Mouse (Mus musculus) liver, postnatal 0 days (tissue): ENCODE measurements around the gene Rmnd1. TPM values are rescaled to one million over a fixed set of nuclear protein-coding genes. Genes with fewer than 3 reads are reported as not detected.

Experiments
- ATAC-seq: fragments of 200-750 bp; cut with Nextera tagmentation; 2 replicates; pipeline ENCODE4 v1.8.0; 2017; ENCODE audit warnings: mild to moderate bottlenecking, moderate library complexity
- DNase-seq: peaks from one replicate; pipeline ENCODE4 v3.0.0-alpha.2; 2016
- H3K27ac ChIP-seq: fragments of 300-500 bp; sonication (generic); 2 replicates; pipeline ENCODE4 v1.5.1; 2014; ENCODE audit warnings: antibody characterized with exemption, moderate library complexity, mild to moderate bottlenecking, low read depth
- H3K27me3 ChIP-seq: fragments of 300-500 bp; sonication (generic); 2 replicates; pipeline ENCODE4 v1.6.1; 2014; ENCODE audit warnings: low read length, control low read depth, mixed read lengths; ENCODE audit not compliant: insufficient read depth
- H3K36me3 ChIP-seq: fragments of 300-500 bp; sonication (generic); replicated peaks from 2 replicates; pipeline ENCODE4 v1.6.1; 2014; ENCODE audit warnings: mild to moderate bottlenecking, control low read depth, low read length, moderate library complexity, mixed read lengths; ENCODE audit not compliant: insufficient read depth
- H3K4me1 ChIP-seq: fragments of 300-500 bp; sonication (generic); 2 replicates; pipeline ENCODE4 v1.6.1; 2014; ENCODE audit warnings: antibody characterized with exemption, mild to moderate bottlenecking, control low read depth; ENCODE audit not compliant: insufficient read depth
- H3K4me2 ChIP-seq: fragments of 300-500 bp; sonication (generic); 2 replicates; pipeline ENCODE4 v1.6.1; 2014; ENCODE audit warnings: low read depth, mild to moderate bottlenecking, low read length, moderate library complexity, mixed read lengths
- H3K4me3 ChIP-seq: fragments of 300-500 bp; sonication (generic); 2 replicates; pipeline ENCODE4 v1.5.1; 2014; ENCODE audit warnings: low read depth, low read length
- H3K9ac ChIP-seq: fragments of 300-500 bp; sonication (generic); replicated peaks from 2 replicates; pipeline ENCODE4 v1.6.1; 2014; ENCODE audit warnings: mild to moderate bottlenecking, moderate library complexity
- H3K9me3 ChIP-seq: fragments of 300-500 bp; sonication (generic); 2 replicates; pipeline ENCODE4 v1.6.1; 2016; ENCODE audit warnings: mild to moderate bottlenecking, control low read depth, low read length, mixed read lengths
- CTCF ChIP-seq: sonication (generic); IDR thresholded peaks from 2 replicates; pipeline ENCODE4 v1.5.1; 2016; ENCODE audit warnings: antibody characterized with exemption, low read depth
- EP300 ChIP-seq: IDR thresholded peaks from 2 replicates; pipeline ENCODE4 v1.6.1; 2016; ENCODE audit warnings: antibody characterized with exemption, low read depth, mild to moderate bottlenecking
- WGBS: fragments of 180-500 bp; shearing (Covaris S2); extraction: QIAGEN DNeasy Blood & Tissue Kit; methylation state at CpG from one replicate; pipeline ENCODE4 v1.1.7; 2014; ENCODE audit not compliant: insufficient replicate concordance; 5-methylcytosine and 5-hydroxymethylcytosine counted together
- polyA plus RNA-seq: library from polyadenylated mRNA; unstranded; fragments of >200 nt; fragmentation: Nextera tagmentation; extraction: Ambion mirVana; gene quantifications from 2 replicates; pipeline ENCODE4 v1.2.1, GENCODE M21; 2015

Gene Rmnd1
- polyA plus RNA-seq, 1 experiment from 2014 or later = 16.6 TPM

GRCm38 (mm10) chr10:4356640-4357039 is 75.5 kb downstream of the Rmnd1 start:
- Histone ChIP-seq H3K9me3 (no peaks in the 10 kb centered on the region), H3K36me3 (0 out of 2 replicates have a peak, but pooled peaks cover 10% of the 10 kb centered on the region), H3K4me3 (no peak overlapping the region), H3K4me2 (no peak overlapping the region), H3K4me1 (no peaks in the 10 kb centered on the region), H3K27ac (no peak overlapping the region), H3K9ac (no peak overlapping the region), H3K27me3 (no peaks in the 10 kb centered on the region)
- 37% methylated on average over 5 of the region's 5 CpGs for WGBS
- DNase-seq = no peak
- ATAC-seq = no peak
- TF ChIP-seq CTCF = no peak
- TF ChIP-seq EP300 = no peak

- H3K4me1 ChIP-seq = no peaks in the 10 kb centered on the region
- H3K4me3 ChIP-seq = no peak overlapping the region
- no peak overlapping the region for H3K9ac ChIP-seq
- H3K9me3 ChIP-seq = no peaks in the 10 kb centered on the region
- no peaks in the 10 kb centered on the region for H3K27me3 ChIP-seq
- H3K36me3 ChIP-seq = 0 out of 2 replicates have a peak, but pooled peaks cover 10% of the 10 kb centered on the region
- WGBS = 62% methylated on average over 19 of the region's 19 CpGs
- DNase-seq = no peak
- H3K4me2 ChIP-seq = no peak overlapping the region
- no peak for ATAC-seq
- no peak overlapping the region for H3K27ac ChIP-seq
- no peak for TF ChIP-seq CTCF
- no peak for TF ChIP-seq EP300
These were observed 76.2 kb downstream of the Rmnd1 start for GRCm38 (mm10) chr10:4355882-4356451.

GRCm38 (mm10) chr10:4354371-4355260 is 77.6 kb downstream of the Rmnd1 start:
- Histone ChIP-seq H3K9ac (no peak overlapping the region), H3K4me1 (no peaks in the 10 kb centered on the region), H3K27me3 (no peaks in the 10 kb centered on the region), H3K4me2 (no peak overlapping the region), H3K27ac (no peak overlapping the region), H3K36me3 (0 out of 2 replicates have a peak, but pooled peaks cover 10% of the 10 kb centered on the region), H3K4me3 (no peak overlapping the region), H3K9me3 (no peaks in the 10 kb centered on the region)
- TF ChIP-seq CTCF (no peak), EP300 (no peak)
- ATAC-seq (no peak), DNase-seq (no peak)
- WGBS = 80% methylated on average over 38 of the region's 38 CpGs

Other genes with a start within 250 kb of the Rmnd1 start
- gene Akap12, start 166.0 kb downstream of the Rmnd1 start, polyA plus RNA-seq = 3.4 and 3.9 TPM in 2 replicates
- gene Zbtb2, start 44.3 kb downstream of the Rmnd1 start, polyA plus RNA-seq = 3.1 TPM in 2 replicates
- 12.3 and 13.6 TPM in 2 replicates for gene Armt1, start 79 bp upstream of the Rmnd1 start, polyA plus RNA-seq
- not detected in 2 replicates for gene Ccdc170, start 50.1 kb upstream of the Rmnd1 start, polyA plus RNA-seq
- gene Esr1, start 179.2 kb upstream of the Rmnd1 start, polyA plus RNA-seq = 1.0 and 1.4 TPM in 2 replicates